Mouse (Mus musculus) small intestine, adult 2 months (tissue): ENCODE data around the gene Atg2a. TPM values are rescaled to one million over a fixed set of nuclear protein-coding genes. Genes with fewer than 3 reads are reported as not detected.

Source experiments
- H3K27ac ChIP-seq: fragments of 200-500 bp; 2 replicates; pipeline ENCODE4 v1.5.1; 2012; ENCODE audit warnings: low read depth, low read length, control low read depth, inconsistent platforms; ENCODE audit not compliant: insufficient read depth
- H3K27me3 ChIP-seq: fragments of 200-500 bp; 2 replicates; pipeline ENCODE4 v1.6.1; 2012; ENCODE audit warnings: mild to moderate bottlenecking, moderate library complexity, low read length, inconsistent platforms; ENCODE audit not compliant: control insufficient read depth, insufficient read depth
- H3K36me3 ChIP-seq: fragments of 200-500 bp; 2 replicates; pipeline ENCODE4 v1.6.1; 2012; ENCODE audit warnings: mild to moderate bottlenecking, low read length, control low read depth, inconsistent platforms; ENCODE audit not compliant: control insufficient read depth, insufficient read depth
- H3K4me1 ChIP-seq: fragments of 200-500 bp; 2 replicates; pipeline ENCODE4 v1.6.1; 2012; ENCODE audit warnings: low read length, inconsistent platforms, mixed read lengths; ENCODE audit not compliant: control insufficient read depth, insufficient read depth, insufficient read length
- H3K4me3 ChIP-seq: fragments of 200-500 bp; 2 replicates; pipeline ENCODE4 v1.5.1; 2012; ENCODE audit warnings: low read depth, mild to moderate bottlenecking, control low read depth, inconsistent platforms, low read length, moderate library complexity
- CTCF ChIP-seq: fragments of 200-500 bp; IDR thresholded peaks from 2 replicates; pipeline ENCODE4 v1.5.1; 2012; ENCODE audit warnings: low read depth, mild to moderate bottlenecking, control low read depth, inconsistent platforms, low read length, moderate library complexity, mixed read lengths; ENCODE audit not compliant: insufficient replicate concordance, insufficient read length; ENCODE audit errors: extremely low read depth
- POLR2A ChIP-seq: fragments of 200-500 bp; IDR thresholded peaks from 2 replicates; pipeline ENCODE4 v1.6.1; 2012; ENCODE audit warnings: low read depth, mild to moderate bottlenecking, control low read depth, inconsistent platforms, low read length, moderate library complexity
- WGBS: fragments of 180-500 bp; shearing (Covaris S2); methylation state at CpG from one replicate; pipeline ENCODE4 v1.1.7; 2018; 5-methylcytosine and 5-hydroxymethylcytosine counted together
- polyA plus RNA-seq: library from polyadenylated mRNA; depleted of rRNA; stranded (reverse); fragments of >200 nt; gene quantifications from 2 replicates; pipeline ENCODE4 v1.2.3, GENCODE M21; 2012

Gene Atg2a
- polyA plus RNA-seq, 1 experiment, result 68.8 TPM

DNA sequence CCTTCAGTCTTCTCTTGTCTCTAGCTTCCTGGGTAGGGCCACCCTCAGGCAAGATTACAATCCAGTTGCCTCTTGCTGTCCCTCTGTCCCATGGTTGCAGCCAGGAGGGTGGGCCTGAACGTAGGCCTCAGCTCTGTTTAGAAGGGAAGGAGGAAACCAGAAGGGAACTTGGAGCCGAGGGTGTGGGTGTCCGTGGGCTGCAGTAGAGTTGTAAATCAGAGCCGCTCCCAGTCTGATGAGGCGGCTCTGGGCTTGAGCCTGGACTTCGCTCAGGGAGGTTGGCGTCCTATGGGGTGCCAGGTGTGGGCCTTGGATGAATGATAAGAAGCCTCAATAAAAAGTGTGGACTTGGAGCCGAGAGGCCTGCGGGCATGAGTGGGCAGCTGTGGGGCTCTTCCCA is 22.7 kb downstream of the Atg2a start:
- 11% methylated on average over 9 of the region's 9 CpGs for WGBS
- Histone ChIP-seq H3K27ac (peak overlapping the region; percentile 99), H3K4me3 (peak overlapping the region; percentile 93)

DNA sequence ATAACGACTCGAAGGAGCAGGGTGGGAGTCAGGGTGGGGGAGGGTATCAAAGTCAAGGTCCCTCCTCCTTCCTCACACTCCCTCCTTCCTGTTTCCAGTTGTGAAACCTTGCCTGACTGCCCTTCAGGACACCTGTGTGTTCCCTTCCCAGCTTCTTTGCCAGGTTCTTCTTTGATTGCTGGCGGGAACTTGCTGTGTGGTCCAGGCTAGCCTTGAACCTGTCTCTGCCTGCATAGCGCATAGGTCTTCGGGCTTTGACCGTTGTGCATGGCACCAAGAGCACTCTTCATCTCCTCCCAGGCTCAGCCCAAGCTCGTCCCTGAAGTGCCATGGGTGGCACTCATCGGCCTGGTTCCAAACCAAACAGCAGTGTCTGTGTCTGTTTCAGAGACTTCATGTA is 23.5 kb downstream of the Atg2a start:
- no peaks in the 10 kb centered on the region for H3K27me3 ChIP-seq
- peak overlapping the region; percentile 93 for H3K4me3 ChIP-seq
- H3K4me1 ChIP-seq, result peaks cover 9% of the 10 kb centered on the region; the same call in 1 of the 2 replicates
- WGBS, result 34% methylated on average over 8 of the region's 8 CpGs
- peaks cover 33% of the 10 kb centered on the region for H3K36me3 ChIP-seq
- TF ChIP-seq CTCF (no peak), POLR2A (no peak)
- peak overlapping the region; percentile 99 for H3K27ac ChIP-seq

More for the DNA sequence above, 22.7 kb downstream of the Atg2a start:
- peaks cover 35% of the 10 kb centered on the region for H3K36me3 ChIP-seq
- H3K27me3 ChIP-seq, result no peaks in the 10 kb centered on the region
- peaks cover 5% of the 10 kb centered on the region; the same call in 1 of the 2 replicates for H3K4me1 ChIP-seq
- TF ChIP-seq CTCF (no peak), POLR2A (peak; percentile 94)

DNA sequence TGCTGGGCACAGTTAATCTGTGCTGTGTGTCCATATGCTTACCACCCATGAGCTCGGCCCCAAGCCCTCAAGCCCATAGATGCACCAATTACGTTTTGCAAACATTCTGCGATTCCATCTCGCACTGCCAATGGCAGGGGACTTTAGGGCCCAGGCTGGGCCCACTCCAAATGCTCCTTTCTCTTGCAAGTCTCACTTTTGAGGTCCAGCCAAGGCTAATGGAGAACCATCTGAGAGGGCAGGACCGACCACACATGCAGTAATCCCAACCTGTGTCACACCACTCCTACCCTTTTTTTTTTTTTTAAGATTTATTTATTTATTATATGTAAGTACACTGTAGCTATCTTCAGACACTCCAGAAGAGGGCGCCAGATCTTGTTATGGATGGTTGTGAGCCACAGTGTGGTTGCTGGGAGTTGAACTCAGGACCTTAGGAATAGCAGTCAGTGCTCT is 24.3 kb downstream of the Atg2a start:
- Histone ChIP-seq H3K4me3 (peak overlapping the region; percentile 93), H3K27ac (peak overlapping the region; percentile 99)
- 18% methylated on average over 6 of the region's 6 CpGs for WGBS

DNA sequence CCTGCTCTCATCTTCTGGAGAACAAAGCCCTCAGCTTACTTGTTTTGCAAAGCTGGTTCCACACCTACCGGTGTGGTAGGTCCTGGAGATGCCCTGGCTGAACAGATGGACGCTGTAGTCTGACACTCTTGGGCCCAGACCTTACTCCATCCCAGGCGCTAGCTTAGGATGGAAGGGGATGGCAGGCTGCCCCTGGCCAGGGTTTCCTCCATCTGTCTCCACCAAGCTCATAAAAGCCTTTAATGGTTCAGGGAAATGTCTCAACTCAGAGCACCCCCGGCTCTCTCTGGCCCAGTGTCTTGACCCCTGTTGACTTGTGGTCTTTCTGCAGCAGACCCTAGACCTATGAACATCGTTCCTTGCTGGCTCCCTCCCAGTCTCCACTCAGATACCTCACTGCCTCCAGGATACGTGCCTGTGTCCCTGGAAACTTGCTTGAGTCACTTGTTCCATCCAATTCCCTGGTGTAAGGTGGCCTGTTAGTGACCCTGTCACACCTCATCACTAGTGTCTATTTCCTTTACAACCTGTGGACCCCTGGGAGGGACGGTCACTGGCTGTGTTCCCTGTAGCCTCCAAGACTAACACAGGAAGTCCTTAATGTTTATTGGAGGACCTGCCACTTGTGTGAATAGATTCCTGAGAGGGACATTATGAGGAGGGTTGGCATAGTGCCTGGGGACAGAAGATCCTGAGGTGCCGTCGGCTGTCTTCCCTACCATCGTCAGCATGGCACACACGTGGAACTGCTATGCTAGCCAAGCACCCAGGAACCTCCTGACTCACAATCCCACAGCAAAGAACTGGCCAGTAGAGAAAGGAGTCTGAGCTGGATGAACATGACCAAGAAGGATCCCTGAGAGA is 26.1 kb downstream of the Atg2a start:
- Histone ChIP-seq H3K27ac (peak overlapping the region; percentile 64), H3K27me3 (no peaks in the 10 kb centered on the region), H3K4me1 (peaks cover 27% of the 10 kb centered on the region), H3K4me3 (no peak overlapping the region), H3K36me3 (peaks cover 14% of the 10 kb centered on the region)
- TF ChIP-seq CTCF (no peak), POLR2A (no peak; the same call in 1 of the 2 replicates)
- 16% methylated on average over 11 of the region's 11 CpGs for WGBS

More for the DNA sequence above, 24.3 kb downstream of the Atg2a start:
- peaks cover 26% of the 10 kb centered on the region for H3K36me3 ChIP-seq
- peak; percentile 30; the same call in 1 of the 2 replicates for TF ChIP-seq CTCF
- no peak for TF ChIP-seq POLR2A
- H3K27me3 ChIP-seq, result no peaks in the 10 kb centered on the region
- H3K4me1 ChIP-seq, result peaks cover 14% of the 10 kb centered on the region; the same call in 1 of the 2 replicates

DNA sequence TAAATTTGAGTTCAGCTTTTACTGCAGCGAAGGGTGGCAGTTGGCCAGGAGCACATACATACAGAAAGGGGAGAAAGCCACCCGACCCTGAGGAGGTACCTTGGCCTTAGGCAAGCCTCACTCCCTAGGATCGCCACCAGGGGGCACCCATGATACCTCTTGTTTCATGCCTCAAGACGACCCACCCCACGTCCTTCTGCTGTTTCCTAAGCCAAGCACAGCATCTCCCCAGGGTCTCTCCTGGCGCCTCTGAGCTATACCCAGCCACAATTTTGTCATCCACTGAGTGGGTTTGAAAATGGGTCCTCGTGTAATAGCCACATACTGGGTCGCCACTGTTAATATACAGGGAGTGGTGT is 26.7 kb downstream of the Atg2a start:
- H3K36me3 ChIP-seq, result peaks cover 14% of the 10 kb centered on the region
- TF ChIP-seq POLR2A (peak; percentile 52; the same call in 1 of the 2 replicates), CTCF (peak; percentile 91; the same call in 1 of the 2 replicates)
- no peak overlapping the region for H3K4me3 ChIP-seq
- peaks cover 28% of the 10 kb centered on the region for H3K4me1 ChIP-seq
- WGBS, result 4% methylated on average over 8 of the region's 8 CpGs
- H3K27ac ChIP-seq, result peak overlapping the region; percentile 64
- H3K27me3 ChIP-seq, result no peaks in the 10 kb centered on the region

DNA sequence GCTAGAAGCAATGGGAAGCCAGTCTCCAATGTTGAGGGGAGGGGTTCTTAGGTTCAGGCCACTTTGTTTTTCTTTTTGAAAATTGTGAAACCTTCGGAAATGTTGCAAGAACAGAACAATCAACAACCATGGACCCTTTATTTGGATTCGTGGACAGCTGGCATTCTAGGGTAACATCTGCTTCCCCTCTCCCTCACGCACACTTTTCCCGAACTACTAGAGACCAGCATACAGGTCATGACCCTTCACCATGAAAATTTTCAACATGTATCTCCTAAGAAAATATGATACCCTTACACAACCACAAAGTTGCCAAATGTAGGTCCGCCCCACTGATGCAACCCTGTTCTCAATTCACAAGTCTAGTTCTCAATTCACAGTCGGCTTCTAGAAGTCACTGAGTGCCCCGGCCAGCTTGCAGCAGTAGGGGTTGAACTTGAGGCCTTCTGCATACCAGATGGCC is 27.2 kb downstream of the Atg2a start:
- 34% methylated on average over 7 of the region's 7 CpGs for WGBS
- Histone ChIP-seq H3K27ac (peak overlapping the region; percentile 28), H3K4me3 (no peak overlapping the region), H3K36me3 (peaks cover 14% of the 10 kb centered on the region), H3K4me1 (peaks cover 31% of the 10 kb centered on the region), H3K27me3 (no peaks in the 10 kb centered on the region)
- no peak for TF ChIP-seq POLR2A
- TF ChIP-seq CTCF, result no peak
